Mouse (Mus musculus): ENCODE measurements around the gene Tmcc1.
"Not testable (repeated sequence)": the region's sequence is repeated elsewhere in the genome, so short reads cannot be mapped to it uniquely, and the experiment has no call there.

Tmcc1 gene

DNA sequence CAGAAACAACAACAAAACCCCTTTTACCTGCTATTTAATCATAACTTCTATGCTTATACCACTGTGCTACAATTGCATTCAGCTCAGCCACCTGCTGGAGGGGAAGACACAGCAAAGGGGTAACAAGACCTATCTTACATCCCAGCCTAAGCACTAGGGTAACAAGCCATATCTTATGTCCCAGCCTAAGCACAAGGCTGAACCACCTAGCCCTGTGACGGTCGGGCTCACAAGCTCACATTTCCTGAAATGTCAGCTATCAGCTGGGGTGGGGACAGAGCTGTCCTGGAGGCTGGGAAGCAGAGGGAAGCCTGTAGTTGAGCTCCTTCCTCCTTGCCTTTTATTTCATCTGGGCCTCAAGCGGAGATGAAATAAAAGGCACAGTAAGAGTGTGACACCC, 115.7 kb downstream of the Tmcc1 start:
- DNase-seq (ENCODE audit: low spot score in 2 of 2): no peak

DNA sequence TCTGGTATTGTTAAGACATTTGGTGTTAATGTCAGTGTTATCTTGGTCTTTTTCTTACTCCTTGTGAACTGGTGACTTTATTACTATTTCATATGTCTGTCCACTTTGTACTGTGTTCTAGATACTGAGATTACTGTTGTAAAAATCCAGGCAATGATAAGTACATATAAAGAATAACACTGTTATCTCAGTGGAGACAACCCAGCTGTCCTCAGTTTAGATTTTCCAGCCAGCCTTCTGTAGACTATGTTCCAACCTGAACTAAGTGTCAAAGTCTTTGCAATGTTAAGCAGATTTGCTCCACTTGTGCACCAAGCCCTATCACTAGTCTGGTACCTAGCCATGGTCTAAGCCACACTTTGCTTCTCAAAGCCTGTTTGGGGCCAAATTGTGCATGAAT, 118.4 kb downstream of the Tmcc1 start:
- no peak for DNase-seq (ENCODE audit: low spot score in 2 of 2)

- DNase-seq (ENCODE audit: low spot score in 2 of 2): no peak
These were observed 119.7 kb downstream of the Tmcc1 start for GRCm38 (mm10) chr6:116073610-116074009.

DNA sequence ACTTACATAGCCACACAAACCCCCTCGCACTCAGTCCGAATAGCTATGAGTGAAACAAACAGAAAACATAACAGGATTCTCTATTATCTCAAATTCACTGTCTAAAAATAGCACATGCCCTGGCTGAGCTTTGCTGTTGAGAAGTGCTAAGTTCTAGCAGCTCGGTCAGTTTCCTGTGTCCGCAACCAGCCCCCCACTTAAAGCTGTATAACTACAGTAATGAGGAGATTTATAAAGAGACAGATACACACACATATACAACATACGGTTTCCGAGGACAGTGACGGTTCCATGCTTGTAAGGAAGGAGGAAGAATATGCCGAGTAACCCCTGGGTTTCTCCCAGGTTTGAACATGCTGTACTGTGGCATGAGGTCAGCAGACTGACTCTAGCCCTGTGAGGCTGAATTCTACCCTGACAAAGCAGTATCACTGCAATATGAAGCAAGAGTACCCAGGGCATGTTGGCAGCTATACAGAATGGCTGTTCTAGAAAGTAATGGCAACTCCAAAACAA, 120.5 kb downstream of the Tmcc1 start:
- no peak for DNase-seq (ENCODE audit: low spot score in 2 of 2)

DNA sequence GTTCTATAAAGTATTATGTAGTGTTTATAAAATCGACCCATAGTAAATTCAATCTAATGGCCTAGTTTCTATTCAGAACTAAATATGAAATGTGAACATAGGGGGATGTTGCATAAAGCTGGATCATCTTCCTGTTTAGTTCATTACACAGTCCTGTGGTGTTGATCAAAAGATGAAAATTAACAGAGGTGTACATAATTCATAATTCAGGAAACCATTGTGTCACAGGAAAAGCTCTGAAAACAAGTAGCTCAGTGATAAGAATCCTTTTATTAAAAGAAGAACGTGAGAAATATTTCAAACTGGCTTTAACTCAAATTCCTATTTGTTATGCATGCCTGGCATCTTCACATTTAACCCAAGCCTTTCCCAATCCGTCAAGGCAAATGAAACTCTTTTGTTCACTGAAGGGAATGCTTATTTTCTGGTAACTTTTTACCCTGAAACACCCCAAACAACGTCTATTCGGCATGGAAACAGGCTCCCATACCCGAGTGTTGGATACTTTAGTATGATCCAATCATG, 121.0 kb downstream of the Tmcc1 start:
- no peak for DNase-seq (ENCODE audit: low spot score in 2 of 2)

- no peak for DNase-seq (ENCODE audit: low spot score in 2 of 2)
These were observed 121.5 kb downstream of the Tmcc1 start for GRCm38 (mm10) chr6:116071781-116072180.

- no peak for DNase-seq (ENCODE audit: low spot score in 2 of 2)
These were observed 122.7 kb downstream of the Tmcc1 start for GRCm38 (mm10) chr6:116070558-116070957.

GRCm38 (mm10) chr6:116063516-116063915, 129.8 kb downstream of the Tmcc1 start:
- no peak for DNase-seq (ENCODE audit: low spot score in 2 of 2)

- not testable (repeated sequence) for DNase-seq (ENCODE audit: low spot score in 2 of 2)
These were observed 133.7 kb downstream of the Tmcc1 start for GRCm38 (mm10) chr6:116059542-116059941.

DNA sequence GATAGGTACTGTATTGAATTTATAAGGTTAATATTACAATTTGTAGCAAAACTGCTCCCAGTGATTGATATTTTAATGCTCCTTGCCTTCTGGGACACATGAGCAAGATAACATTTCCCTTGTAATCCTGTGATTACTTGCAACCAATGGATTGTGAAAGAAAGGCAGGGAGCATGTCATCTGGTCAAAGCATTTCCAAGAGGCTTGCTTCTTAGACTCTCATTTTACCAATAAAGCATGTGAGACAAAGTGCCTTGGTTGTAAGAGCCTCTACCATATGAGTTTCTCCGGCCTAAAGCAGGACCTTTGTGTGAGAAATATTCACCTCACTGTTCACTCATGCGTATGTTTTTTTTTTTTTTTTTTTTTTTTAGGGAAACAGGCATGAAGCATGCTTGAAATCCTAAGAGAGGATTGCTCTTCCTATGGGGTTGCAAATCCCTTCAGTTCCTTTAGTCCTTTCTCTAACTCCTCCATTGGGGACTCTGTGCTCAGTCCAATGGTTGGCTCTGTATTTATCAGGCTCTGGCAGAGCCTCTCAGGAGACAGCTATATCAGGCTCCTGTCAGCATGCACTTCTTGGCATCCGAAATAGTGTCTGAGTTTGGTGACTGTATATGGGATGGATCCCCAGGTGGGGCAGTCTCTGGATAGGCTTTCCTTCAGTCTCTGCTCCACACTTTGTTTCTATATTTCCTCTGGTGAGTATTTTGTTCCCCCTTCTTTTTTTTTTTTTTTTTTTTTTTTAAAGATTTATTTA, 134.6 kb downstream of the Tmcc1 start:
- DNase-seq (ENCODE audit: low spot score in 2 of 2): no peak

DNA sequence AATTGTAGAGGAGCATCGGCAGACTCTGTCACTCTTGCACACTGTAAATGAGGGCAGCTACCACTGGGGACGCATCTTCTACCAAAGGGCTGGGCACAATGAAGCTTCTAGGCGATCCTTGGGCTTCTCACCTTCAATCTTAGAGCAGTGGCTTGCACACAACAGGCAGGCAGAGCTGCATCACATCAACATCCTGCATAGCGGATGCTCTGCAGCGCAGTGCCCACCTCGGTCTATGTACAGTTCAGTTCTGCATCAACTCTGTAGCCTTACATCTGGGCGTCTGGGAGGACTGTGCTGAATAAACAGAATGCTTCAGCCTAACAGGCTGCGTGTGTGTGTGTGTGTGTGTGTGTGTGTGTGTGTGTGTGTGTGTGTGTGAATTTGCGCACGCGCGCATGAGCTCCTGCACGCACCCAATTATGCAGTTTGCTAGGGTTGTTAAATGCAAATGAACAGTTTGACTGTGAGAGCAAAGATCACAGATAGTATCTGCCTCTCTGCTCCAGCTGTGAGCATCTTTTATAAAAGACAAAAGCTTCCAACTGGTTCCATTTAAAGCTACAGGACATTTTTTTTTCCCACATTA, 136.5 kb downstream of the Tmcc1 start:
- DNase-seq (ENCODE audit: low spot score in 2 of 2): peak; percentile 12 to 23

DNA sequence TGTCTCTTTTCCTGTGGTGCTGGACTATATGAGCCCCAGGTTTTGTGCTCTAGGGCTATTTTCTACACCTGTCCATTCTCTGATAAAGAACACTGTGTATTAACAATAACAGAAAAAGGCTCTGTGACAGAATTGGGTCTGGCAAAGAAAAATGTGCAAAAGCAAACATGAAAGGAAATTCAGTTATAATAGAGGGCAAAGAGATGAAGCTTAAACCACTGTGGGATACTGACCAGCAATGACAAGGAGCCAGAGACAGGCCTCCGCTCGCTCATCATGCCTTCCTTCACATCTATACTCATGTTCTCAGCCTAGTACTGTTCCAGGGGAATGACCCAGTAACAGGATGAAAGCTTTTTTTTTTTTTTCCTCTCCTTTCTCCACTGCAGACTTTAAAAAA, 137.5 kb downstream of the Tmcc1 start:
- no peak for DNase-seq (ENCODE audit: low spot score in 2 of 2)

DNA sequence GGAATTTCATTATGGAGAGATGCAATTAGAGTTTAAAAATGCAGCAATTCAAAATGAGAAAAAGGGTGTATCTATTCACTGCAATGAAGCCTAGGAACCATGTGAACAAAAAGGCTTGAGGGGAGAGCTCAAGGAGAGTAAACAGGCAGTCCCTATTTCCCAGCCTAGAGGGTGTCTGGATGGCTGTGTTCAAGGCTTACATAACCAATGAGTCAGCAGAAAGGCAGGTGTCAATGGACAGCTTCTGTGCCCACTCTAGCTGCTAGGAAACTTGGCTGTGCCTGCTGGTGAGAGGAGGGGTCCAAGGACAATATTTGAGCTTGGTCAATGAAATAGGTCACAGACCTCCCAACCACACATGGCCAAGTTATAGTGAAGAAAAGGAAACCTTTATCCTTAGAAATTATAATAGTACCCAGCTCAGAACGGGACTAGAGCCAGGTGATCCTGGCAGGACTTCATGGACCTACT, 138.2 kb downstream of the Tmcc1 start:
- DNase-seq (ENCODE audit: low spot score in 2 of 2): no peak

- DNase-seq (ENCODE audit: low spot score in 2 of 2): no peak
These were observed 145.4 kb downstream of the Tmcc1 start for GRCm38 (mm10) chr6:116047896-116048295.

DNA sequence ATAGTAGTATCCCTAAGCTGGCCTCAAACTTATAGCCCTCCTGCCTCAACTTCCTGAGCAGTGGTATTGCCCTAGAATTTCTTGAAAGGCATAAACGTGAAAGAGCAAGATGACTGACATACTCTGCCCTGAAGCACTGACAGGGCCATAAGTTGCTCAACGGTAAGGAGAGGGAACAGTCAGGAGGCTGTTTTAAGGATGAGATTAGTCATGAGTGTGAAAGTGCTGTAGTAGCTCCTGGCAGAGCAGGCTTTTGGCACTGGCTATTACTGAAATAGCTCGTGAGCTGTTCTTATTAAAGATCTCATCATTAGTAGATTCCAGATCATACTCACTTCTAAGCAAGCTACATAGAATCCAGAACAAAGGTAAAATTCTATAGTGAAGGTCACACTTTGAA, 145.9 kb downstream of the Tmcc1 start:
- no peak for DNase-seq (ENCODE audit: low spot score in 2 of 2)

DNA sequence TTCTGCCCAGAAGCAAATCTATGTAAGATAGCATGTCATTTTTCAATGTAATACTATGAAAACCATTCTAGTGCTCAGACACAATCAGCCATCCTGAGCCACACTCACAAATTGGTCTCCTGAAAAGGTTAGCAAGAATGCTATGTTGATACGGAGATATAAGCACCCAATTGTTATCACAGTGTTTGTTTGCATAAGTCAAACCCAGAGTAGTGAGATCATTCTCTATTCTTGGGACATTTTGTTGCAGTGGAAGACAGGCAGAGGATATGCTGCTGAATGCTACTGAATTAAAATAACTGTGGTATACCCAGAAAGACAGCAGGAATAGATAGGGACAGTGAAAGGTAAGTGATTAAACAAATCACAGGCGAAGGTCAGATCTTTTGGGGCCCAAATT, 149.2 kb downstream of the Tmcc1 start:
- DNase-seq (ENCODE audit: low spot score in 2 of 2): no peak

- DNase-seq (ENCODE audit: low spot score in 2 of 2): no peak
These were observed 155.1 kb downstream of the Tmcc1 start for GRCm38 (mm10) chr6:116038222-116038621.

DNA sequence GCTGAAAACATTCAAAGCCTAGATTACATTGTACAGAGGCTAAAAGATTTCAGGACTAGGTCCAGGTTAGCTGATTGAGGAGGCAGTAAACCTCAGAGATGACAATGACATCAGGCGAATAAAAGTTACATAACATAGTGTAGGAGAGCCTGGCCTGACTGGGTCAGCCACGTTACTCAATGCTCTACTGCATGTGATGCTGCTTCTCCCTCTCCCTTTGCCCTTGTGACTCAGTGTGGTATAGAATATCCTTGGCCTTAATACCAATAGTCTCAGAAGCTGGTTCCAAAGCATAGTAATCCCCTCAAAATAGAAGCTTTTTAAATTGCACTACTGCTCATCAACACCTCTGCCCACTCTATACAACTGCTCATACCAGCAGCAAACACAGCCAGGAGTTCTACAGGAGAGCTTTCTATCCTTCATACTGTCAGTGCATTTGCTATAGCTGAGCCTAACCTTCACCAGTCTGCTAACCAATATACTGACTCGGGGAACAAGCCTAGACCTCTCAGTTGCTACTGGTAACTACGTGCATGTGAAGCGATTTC, 155.9 kb downstream of the Tmcc1 start:
- DNase-seq (ENCODE audit: low spot score in 2 of 2): no peak

GRCm38 (mm10) chr6:116036555-116036954, 156.7 kb downstream of the Tmcc1 start:
- no peak for DNase-seq (ENCODE audit: low spot score in 2 of 2)

- DNase-seq (ENCODE audit: low spot score in 2 of 2): no peak
These were observed 162.2 kb downstream of the Tmcc1 start for GRCm38 (mm10) chr6:116031052-116031451.

DNA sequence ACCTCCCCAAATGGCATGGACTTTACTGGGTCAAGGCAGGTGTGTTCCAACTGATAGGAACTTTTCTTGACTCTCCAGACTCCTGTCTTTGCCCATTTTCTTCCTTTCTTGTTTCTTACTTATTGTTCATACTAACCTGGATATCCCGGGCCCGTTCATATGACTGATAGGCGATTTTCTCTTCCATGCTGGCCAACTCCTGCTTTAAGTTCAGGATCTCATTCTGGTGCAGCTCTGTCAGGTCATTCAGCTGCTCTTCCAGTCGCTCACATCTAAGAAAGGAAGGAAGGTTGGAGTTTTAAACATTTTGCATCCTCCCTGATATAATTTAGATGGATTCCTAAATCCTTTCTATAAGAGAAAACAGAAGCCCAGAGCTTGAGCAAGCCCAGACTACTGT, 168.6 kb downstream of the Tmcc1 start:
- DNase-seq (ENCODE audit: low spot score in 2 of 2): no peak

DNA sequence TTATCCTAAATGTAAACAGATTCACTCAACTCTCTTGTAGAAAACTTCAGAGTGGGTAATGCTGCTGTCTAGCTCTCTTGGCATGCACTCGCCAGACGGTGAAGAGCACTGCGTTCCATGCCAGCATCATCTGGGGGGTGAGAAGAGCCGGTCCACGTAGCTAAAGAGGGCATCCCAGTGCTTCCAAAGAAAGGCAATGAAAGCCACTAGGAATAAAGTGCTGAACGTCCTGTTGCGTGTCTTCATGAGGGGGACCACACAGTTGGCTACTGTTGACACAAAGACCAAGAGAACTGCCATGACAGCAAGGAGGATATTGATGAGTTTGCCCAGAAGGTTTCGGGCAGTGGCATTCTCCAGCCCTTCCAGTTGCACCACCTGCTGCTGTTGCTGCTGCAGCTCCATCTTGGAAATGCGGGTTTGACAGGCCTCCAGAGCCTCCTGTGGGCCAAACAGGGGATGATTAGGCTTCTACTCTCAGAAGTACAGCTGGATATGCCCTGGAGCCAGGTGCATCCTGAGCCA, 171.3 kb downstream of the Tmcc1 start:
- DNase-seq (ENCODE audit: low spot score in 2 of 2): no peak

Measured in cerebellum, postnatal 4 days (tissue).